Mouse (Mus musculus) urinary bladder, postnatal 4 days (tissue): ENCODE measurements around the gene Kcnab3.
"Not testable (repeated sequence)": the region's sequence is repeated elsewhere in the genome, so short reads cannot be mapped to it uniquely, and the experiment has no call there.

Experiments used
- DNase-seq, 2 experiments: peaks; one replicate each; pipeline ENCODE4 v3.0.0; 2021 to 2022; ENCODE audit warnings: low spot score in 2 of 2

The Kcnab3 gene

GRCm38 (mm10) chr11:69325628-69326407 is at the start of gene Kcnab3:
TSS of gene Kcnab3 (plus strand) at chr11:69326258.
- DNase-seq, result peak; percentile 76 to 79

- DNase-seq, result no peak
These were observed 48.8 kb upstream of the Kcnab3 start for GRCm38 (mm10) chr11:69277267-69277666.

DNA sequence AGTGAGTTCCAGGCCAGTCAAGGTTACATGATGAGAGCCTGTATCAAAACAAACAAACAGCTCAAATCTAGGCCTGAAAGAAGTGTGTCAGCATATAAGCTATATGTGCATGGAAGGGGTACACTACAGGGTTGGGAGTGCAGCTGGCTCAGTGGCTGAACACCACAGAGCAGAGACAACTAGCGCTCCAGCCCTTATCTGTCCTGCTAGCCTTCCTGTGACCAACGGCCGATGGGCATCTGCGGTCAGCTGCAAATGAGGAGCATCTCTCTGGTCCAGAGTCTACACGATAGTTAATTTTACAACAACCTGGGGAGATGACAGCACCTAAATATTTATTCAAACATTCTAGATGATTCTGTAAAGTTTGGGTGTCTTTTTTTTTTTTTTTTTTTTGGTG is 34.9 kb upstream of the Kcnab3 start:
- DNase-seq, result no peak

GRCm38 (mm10) chr11:69295286-69295685 is 30.8 kb upstream of the Kcnab3 start:
- no peak for DNase-seq

DNA sequence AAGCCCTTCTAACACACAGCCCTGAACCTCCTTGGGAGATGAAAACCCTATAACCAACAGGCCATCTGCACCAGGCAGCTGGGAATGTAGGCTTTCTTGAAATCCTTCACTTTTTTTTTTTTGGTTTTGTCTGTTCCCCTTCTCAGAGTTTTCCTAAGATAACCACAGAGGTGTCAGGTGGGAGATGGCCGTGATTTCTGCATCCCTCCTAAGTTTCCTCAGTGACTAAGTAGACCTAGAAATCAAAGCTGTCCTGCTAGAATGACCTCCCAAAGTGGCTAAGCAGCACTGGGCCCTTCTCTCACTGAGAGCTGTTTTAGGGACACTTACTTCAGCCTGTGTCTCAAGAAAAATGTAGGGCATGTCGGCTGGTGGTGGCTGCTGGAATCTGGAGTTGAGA is 28.3 kb upstream of the Kcnab3 start:
- no peak for DNase-seq

- DNase-seq, result no peak
These were observed 27.8 kb upstream of the Kcnab3 start for GRCm38 (mm10) chr11:69298231-69298630.

DNA sequence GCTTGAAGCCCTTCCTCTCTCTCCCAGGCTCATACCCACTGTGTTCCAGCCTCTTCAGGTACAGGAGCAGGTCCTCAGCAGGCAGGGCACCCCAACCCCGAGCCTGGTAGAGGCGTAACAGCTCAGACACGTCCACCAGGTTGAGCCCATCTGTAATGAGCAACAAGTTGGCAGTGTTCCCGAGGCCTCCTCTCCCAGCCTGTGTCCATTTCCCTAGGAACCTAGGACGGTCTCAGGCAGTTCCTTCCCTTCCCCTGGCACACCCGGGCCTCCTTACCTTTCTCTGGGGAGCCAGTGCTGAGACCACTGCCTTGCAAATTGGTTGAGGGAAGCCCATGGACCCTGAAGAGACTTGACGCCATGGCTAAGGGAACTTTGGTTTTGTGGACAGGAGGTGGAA is 23.2 kb upstream of the Kcnab3 start:
- DNase-seq, result no peak

DNA sequence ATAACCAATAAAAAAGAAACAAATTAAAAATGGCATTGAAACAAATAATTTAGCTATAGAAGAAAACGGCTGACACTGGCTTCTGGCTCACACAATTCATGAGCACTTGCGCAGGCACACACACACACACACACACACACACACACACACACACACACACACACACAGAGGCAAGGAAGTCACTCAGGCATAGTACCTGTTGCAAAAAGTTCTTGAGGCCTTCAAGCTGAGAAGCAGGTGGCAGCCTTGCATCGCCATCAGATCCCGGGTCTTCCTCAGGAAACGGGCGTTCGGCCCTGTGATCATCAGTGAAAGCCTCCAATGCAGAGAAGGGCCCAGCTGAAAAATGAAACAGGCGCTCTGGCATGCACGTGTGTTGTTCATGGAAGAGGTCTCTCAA is 20.8 kb upstream of the Kcnab3 start:
- DNase-seq, result no peak

GRCm38 (mm10) chr11:69306039-69306438 is 20.0 kb upstream of the Kcnab3 start:
- no peak for DNase-seq

- DNase-seq, result no peak
These were observed 14.8 kb upstream of the Kcnab3 start for GRCm38 (mm10) chr11:69311266-69311665.

DNA sequence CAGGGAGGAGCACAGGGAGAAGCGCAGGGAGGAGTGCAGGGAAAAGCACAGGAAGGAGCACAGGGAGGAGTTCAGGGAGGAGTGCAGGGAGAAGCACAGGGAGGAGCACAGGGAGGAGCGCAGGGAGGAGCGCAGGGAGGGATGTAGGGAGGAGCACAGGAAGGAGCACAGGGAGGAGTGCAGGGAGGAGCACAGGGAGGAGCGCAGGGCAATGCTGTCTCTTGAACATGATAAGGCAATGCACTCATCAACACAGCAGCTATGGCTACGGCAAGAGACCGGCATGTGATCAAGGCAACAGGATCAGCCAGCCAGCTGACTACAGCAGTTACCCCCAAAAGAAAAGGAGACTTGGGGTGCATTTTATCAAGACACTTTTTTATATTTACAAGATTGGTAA is 9.7 kb upstream of the Kcnab3 start:
- DNase-seq, result no peak

DNA sequence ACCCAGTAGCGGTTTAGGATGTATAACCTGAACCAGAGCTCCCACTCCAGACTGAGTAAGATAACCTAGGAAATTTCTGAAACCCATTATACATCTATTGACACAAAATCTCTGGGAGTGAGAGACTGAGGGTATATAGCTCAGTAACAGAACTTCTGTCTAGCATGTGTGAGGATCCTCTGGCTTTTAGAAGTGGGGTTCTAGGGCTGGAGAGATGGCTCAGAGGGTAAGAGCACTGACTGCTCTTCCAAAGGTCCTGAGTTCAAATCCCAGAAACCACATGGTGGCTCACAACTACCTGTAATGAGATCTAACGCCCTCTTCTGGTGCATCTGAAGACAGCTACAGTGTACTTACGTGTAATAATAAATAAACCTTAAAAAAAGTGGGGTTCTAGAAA is 8.1 kb upstream of the Kcnab3 start:
- DNase-seq, result not testable (repeated sequence)

DNA sequence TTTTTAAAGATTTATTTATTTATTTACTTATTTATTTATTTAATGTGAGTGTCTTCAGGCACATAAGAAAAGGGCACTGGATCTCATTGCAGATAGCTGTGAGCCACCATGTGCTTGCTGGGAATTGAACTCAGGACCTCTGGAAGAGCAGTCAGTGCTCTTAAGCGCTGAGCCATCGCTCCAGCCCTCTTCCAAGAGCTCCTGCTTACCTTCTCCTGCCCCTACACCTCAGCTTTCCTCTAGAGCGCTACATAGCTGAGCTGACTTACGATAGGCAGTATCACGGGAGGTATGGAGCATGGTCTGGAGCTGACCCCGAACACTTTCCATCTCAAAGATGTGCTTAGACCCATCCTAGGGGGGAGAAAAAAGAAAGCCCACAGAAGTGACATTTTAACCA is 4.5 kb upstream of the Kcnab3 start:
- no peak for DNase-seq

DNA sequence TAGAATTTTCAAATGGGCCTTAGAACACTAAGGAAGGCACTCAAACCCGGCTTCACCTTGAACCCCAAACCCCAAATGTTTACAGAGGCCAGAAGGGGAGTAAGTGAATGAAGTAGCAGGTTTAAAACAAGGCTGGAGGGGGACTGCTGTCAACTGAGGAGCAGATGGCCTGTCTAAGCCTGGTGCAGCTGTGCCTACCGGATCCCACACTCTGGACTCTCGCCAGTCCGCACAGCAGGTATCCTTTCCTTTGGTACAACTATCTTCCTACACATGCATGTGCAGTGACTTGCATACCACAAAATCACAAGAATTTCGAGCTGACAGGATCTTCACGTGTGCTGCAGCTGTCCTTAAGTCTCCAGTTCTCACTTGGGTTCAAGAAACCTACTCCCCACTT is 4.0 kb upstream of the Kcnab3 start:
- DNase-seq, result no peak

DNA sequence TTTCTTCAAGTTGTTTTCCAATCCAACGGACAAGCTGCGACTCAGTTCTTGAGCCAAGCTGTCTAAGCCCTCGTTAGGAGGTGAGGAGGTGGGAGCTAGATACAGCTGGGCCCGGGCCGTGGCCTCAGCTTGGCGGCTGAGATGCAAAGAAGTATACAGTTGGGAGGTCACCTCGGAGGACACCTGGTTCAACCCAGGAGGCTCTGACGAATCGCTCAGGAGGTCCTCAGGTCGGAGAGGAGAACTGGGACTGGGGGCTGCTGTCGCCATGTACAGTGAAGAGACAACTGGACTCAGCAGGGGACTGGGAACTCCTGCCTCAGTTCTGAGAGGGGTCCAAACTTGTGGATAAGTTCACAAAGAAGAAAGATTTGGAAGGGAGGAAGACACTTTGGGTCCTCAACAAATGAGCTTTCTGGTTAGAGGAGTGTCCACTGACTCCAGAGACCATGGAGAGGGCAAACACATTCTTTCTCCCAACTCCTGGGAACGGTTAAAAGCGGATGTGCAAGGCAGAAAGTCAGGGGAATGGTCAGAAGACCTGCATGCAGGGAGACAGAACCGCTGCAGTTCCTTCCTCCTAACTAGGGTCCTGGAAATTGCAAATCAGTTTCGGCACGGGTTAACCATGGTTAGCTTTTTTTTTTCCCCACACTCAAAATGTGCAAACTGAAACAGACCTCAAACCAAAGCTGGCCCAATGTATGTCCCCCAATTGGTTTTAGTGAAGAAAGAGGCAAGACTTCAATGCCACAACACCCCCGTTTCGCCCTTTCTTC is 3.2 kb upstream of the Kcnab3 start:
- no peak for DNase-seq

GRCm38 (mm10) chr11:69323667-69324111 is 2.4 kb upstream of the Kcnab3 start, which contains the start of the genes Cntrob and Trappc1:
TSS of gene Cntrob (minus strand) at chr11:69323775.
TSS of gene Trappc1 (plus strand) at chr11:69323980.
- DNase-seq, result peak; percentile 99 to 100

DNA sequence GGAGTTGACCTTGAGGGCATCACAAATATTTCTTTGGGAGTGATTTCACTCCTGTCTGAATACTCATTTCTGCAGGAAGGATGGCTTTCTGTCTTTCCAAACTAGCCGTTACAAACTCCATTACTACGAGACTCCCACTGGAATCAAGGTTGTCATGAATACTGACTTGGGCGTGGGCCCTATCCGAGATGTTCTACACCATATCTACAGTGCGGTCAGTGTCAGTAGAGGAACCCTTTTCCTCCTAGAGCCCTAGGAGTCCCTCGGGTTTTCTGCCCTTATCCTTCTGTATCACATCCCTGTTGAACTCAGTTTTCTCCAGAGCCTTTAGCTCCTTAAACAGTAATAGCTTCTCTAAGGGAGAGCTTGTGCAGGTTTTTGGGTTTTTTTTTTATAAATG is 1.3 kb upstream of the Kcnab3 start:
- no peak for DNase-seq

- DNase-seq, result no peak
These were observed 524 bp downstream of the Kcnab3 start for GRCm38 (mm10) chr11:69326408-69327156.

DNA sequence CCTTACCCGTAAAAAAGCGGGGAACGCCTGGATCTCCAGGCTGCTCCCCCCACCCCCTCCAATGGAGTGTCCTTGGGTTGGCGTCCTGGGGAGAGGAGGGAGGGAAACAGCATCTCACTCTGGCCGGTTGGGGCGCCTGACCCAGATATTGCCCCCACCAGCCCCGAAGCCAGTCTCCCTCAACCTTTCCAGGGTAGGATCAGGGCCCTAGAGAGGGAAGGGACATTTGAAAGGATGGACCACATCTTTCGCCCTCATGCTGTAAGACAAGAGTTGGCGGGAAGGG is 1.0 kb downstream of the Kcnab3 start:
- no peak for DNase-seq

DNA sequence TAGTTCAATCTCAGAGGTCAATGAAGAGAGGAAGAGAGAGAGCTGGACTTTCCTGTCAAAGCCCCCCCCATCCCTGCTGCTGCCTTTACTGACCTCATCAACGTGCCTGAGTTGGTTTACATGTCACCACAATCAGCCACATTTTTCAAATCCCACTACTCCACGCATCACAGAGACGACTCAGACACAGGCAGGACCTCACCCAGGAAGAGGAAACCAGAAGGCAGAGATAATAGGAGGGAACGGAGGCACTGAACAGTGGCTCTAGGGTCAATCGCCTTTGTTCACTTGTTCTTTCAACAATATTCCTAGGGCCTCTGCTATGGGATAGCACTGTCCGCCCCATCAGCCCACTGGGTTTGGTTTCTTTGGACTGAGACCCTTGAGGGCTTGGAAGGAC is 1.6 kb downstream of the Kcnab3 start:
- DNase-seq, result no peak

DNA sequence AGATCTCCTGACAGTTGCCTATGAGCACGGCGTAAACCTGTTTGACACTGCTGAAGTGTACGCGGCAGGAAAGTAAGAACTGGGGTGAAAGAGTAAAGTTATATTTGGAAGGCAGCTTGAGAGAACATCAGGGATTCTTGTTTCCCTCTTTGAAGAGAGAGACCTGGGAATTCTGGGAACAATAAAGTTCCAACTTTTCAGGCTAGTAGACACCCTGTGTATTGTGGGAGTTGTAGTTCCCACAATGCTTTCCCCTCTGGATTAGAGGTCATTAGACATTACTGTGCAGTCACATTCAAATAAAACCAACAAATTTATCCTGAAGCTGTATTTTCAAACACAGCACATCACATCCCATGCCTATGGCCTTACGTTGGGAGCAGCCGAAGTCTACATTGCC is 2.5 kb downstream of the Kcnab3 start:
- DNase-seq, result no peak

DNA sequence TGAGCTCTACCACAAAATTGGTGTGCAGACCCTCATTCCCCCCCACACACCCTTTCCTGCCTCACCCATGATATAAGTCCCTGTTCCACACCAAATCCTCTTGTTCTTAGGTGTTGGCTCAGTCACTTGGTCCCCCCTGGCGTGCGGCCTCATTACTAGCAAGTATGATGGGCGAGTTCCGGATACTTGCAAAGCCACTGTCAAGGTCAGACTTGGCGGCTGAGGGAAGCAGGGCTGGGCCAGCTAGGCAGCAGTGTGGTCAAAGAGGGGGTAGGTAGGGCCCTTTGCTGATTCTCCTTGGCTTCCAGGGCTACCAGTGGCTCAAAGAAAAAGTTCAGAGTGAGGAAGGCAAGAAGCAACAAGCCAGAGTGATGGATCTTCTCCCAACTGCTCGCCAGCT is 5.1 kb downstream of the Kcnab3 start:
- DNase-seq, result no peak
